Mouse (Mus musculus): Measurements from ENCODE around the gene Krtap9-3.
"Not testable (repeated sequence)": the region's sequence is repeated elsewhere in the genome, so short reads cannot be mapped to it uniquely, and the experiment has no call there.

The Krtap9-3 gene

DNA sequence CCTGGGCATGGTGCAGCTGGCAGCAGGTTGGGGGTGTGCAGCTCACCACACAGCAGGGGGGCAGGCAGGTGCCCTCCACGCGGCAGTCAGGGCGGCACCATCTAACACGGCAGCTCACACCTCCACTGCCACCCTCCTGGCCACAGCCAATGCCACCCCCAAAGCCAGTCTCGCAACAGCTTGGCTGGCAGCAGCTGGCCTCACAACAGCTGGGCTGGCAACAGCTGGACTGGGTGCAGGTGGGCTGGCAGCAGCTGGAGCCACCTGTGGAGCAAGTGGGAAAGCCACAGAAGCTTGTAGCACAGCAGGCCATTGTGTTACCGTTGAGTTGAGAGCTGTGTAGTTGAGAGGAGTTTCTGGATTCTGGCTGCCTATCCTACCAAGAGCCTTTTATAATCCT is at the start of gene Krtap9-3:
Krtap9-3 (minus strand) TSS at position 364 of the 400 bp plus-strand sequence.
- POLR2A ChIA-PET: not testable (repeated sequence)
- CTCF ChIA-PET: interaction anchor here in 2 of 4 experiments (0.5 to 0.8 kb wide), 2 partner anchors 23 to 24 kb away, joined by 3 to 5 read pairs; no protein-coding TSS in a partner anchor

DNA sequence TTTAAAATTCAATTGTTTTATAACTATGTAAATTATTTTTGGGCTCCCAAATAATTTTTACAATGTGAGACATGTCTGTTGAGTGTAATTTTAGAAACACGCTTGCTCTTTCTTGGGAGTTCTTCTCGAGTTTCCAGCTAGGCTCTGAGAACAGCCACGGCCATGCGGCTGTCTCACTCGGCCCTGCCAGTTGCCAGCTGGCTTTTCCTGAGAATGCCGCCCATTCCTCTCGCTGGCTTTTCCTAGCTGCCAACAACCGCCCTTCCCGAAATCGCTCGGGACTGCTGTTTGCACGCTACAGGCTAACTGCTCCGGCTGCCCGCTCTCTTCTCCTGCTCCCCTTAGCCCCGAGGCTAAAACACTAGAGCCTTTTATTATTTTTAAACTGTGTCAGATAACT is 48.5 kb upstream of the Krtap9-3 start:
- POLR2A ChIA-PET: no interaction called here
- CTCF ChIA-PET: interaction anchor here in 1 of 4 experiments (0.7 kb wide), 1 partner anchor 336 kb away, joined by 3 read pairs; no protein-coding TSS in a partner anchor

DNA sequence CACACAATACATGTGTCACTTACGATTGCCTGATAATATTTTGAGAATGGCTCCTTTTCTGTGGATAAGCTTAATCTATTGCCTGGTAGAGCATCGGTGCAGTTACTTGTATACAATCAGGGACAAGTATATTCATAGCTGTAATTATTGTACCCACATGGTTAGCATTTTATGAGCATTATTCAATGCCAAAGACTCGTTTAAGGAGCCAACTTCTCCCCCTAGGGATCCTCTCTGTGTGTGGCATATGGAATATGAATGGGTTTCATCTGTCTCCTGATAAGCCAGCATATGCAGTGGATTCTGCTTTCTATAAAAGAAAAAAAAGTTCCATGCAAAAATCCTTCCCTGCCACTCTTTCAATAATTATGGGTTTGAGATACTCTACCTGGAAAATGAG is 46.4 kb upstream of the Krtap9-3 start:
- ChIA-PET CTCF (no interaction called here), POLR2A (no interaction called here)

DNA sequence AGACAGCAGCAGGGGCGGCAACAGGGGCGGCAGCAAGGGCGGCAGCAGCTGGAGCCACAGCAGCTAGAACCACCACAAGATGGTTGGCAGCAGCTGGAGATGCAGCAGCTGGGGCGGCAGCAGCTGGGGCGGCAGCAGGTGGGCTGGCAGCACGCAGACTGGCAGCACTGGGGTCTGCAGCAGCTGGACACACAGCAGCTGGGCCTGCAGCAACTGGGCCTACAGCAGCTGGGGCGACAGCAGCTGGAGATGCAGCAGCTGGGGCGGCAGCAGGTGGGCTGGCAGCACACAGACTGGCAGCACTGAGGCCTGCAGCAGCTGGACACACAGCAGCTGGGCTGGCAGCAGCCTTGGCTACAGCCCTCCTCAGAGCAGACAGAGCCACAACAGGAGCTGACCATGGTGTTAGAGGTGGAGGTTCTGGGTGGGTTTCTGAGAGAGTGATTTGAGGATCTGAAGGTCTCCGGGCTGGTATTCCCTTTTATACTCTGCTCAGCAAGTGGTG is 45.8 kb upstream of the Krtap9-3 start, which contains the start of gene Krtap4-7:
Krtap4-7 (minus strand) TSS at position 455 of the 505 bp plus-strand sequence.
- POLR2A ChIA-PET: interaction anchor here in 1 of 4 experiments (0.6 kb wide), 1 partner anchor 14 kb away, joined by 3 read pairs; no protein-coding TSS in a partner anchor
- CTCF ChIA-PET: not testable (repeated sequence)

DNA sequence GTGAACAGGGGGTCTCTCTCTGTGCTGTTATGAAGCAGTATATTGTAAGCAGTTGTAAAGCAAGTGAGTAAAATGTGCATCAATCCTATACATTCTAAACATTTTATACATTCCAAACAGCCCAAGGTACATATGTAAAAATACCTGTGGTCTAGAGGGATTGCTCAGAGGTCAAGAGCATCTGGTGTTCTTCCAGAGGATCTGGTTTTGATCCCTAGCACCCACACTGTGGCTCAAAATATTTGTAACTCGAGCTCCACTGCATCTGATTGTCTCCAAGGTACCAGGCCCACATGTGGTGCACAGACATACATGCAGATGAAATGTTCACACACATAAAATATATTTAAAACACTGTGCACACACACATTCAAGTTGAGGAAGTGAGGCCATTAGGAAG is 43.0 kb upstream of the Krtap9-3 start:
- ChIA-PET CTCF (no interaction called here), POLR2A (no interaction called here)

DNA sequence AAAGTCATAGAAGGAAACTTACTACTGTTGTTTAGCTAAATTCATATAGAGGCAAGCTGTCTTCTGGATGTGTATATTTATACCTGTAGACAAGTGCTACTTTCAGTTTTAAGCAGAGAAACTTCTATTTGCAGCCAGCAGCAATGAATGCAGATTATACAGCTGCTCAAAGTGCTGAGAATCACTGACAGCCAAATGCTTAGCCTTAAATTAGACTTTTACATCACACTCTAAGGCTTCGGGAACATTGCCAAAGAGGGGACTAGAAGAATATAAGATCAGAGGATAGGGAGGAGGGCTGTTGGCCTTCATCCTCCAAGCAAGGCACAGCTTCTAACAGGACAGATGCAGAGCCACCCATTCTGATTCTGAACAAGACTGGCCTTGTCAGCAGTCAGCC is 39.2 kb upstream of the Krtap9-3 start:
- ChIA-PET POLR2A (no interaction called here), CTCF (no interaction called here)

DNA sequence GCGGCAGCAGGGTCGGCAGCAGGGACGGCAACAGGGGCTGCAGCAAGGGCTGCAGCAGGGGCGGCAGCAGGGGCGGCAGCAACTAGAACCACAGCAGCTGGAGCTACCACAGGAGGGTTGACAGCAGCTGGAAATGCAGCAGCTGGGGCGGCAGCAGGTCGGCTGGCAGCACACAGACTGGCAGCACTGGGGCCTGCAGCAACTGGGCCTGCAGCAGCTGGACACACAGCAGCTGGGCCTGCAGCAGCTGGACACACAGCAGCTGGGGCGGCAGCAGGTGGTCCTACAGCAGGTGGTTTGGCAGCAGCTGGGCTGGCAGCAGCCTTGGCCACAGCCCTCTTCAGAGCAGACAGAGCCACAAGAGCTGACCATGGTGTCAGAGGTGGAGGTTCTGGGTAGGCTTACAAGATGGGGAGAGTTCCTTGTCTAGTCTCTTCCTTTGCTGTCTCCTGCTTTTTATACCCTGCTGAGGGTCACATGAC is 36.8 kb upstream of the Krtap9-3 start, which contains the start of gene Krtap4-2:
Krtap4-2 (minus strand) TSS at position 432 of the 482 bp plus-strand sequence.
- POLR2A ChIA-PET: no interaction called here
- CTCF ChIA-PET: no interaction called here

DNA sequence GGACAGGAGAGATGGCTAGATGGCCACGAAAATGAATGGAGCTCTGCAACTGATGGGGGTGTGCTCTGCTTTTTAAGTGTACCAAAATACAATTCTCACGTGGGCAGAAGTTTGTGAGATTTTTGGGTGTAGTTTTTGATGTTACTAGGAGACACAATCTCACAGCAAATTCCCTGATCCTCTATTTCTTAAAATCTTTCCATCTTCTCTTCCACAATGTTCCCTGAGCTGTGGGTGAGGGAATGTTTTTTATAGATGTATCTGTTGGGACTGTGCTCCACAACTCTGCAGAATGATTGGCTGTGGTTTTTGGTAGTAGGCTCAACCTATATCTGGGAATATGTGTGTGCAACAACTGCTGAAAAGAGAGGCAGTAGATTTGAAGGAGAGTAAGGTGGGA is 35.4 kb upstream of the Krtap9-3 start:
- ChIA-PET POLR2A (interaction anchor here in 1 of 4 experiments (0.6 kb wide), 1 partner anchor 40 kb away, joined by 14 read pairs; no protein-coding TSS in a partner anchor), CTCF (no interaction called here)

DNA sequence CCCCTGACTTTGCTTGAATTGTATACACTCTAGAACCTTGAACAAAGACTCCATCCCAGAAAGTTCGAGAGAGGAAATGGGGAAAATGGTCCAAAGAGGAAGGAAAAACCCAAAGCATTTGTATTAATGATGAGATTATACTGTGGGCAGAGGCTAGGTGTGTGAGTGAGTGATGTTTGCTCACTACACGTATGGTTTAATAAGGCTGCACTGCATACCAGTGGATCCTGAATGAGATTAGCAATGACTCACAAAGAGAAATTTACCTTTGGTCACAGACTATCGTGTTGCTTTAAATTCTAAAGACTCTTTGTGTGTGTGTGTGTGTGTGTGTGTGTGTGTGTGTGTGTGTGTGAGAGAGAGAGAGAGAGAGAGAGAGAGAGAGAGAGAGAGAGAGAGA is 33.0 kb upstream of the Krtap9-3 start:
- ChIA-PET POLR2A (no interaction called here), CTCF (no interaction called here)

DNA sequence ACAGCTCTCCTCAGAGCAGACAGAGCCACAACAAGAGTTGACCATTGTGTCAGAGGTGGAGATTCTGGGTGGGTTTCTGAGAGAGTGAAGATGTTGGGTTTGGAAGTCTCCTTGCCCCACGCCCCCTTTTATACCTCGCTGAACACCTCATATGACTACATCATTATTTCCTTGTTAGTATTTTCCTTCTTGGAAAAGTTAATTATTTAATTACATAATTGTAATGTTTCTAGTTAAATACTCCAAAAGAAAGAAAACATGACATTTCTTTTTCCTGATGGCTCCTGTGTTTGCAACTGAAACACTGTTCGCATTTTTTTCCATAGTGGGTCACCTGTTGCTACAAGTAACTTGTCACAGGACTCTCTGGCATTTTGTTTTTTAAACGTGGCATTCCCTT is 30.2 kb upstream of the Krtap9-3 start, which contains the start of gene Krtap4-1:
Krtap4-1 (minus strand) TSS at position 101 of the 400 bp plus-strand sequence.
- ChIA-PET CTCF (no interaction called here), POLR2A (no interaction called here)

DNA sequence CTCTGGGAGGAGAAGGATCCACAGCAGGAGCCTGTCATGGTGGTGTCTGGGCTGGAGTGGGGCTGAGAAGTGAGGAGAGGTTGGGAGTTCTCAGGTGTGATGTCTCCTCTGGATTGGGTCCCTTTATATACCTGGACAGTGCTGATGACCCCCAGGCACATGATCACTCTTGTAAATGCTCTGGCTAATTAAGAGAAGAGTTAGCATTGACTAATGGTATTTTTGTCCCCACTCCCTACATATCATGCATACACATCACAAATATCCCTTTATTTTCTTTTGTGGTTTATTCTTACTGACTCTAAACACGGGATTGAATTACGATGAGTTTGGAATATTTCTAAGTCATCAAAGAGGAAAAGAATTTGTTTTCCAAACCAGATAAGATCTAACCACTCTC is 22.4 kb upstream of the Krtap9-3 start, which contains the start of gene Gm11562:
Gm11562 (minus strand) TSS at position 101 of the 400 bp plus-strand sequence.
- ChIA-PET POLR2A (no interaction called here), CTCF (no interaction called here)

DNA sequence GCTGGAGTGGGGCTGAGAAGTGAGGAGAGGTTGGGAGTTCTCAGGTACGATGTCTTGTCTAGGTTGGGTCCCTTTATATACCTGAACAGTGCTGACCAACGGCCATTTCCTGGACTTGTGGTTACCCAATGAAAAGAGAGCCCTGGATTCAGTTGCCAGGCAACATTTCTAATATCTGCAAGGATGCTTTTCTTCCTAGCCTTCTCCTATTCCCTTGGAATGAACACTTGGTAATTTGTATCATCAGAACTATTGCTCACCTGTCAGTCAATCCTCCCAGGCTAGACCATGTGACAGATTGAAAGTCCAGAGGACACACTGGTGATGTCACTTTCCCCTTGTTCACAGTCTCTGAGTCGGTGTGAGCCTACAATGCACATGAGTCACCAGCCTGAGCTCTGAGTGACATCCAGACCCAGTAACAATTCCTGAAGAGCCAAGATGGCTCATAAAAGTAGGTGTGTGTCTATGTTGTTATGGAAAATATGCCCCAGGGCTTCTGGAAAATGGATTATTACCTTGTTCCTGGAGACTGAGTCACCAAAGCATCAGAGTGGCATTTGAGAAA is 17.0 kb upstream of the Krtap9-3 start, which contains the start of gene Krtap2-4:
Krtap2-4 (minus strand) TSS at position 51 of the 568 bp plus-strand sequence.
- ChIA-PET POLR2A (no interaction called here), CTCF (no interaction called here)

DNA sequence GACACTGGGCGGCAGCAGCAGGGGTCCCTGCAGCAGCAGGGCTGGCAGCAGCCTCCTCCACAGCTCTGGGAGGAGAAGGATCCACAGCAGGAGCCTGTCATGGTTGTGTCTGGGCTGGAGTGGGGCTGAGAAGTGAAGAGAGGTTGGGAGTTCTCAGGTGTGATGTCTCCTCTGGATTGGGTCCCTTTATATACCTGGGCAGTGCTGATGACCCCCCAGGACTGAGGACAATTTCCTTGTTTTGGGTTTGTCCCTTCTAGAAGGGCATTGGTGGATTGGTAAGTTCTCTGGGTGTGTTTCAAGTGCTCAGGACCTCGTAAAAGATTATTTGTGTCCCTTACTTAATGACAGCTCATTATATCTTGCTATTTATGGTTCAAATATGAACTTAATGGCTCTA is 12.2 kb upstream of the Krtap9-3 start, which contains the start of gene Gm11937:
Gm11937 (minus strand) TSS at position 101 of the 400 bp plus-strand sequence.
- CTCF ChIA-PET, POLR2A ChIA-PET: not testable (repeated sequence)

DNA sequence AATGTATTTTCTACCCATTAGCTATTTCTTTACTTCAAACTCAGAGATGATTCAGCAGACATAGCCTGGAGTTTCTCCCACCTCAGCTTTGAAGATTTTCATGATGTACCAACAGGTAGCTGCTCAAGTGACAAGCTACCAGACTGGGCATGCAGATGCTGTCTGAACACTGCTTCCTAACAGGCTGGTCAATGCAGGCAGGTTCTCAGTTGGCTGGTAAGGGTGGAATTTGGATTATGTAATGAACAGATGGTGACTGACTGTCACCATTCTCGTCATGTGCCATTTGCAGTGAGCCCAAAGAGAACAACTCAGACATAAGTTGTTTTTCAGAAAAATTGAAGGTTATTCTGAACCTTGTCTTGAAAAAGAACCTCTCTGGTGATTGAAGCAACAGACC is 11.2 kb upstream of the Krtap9-3 start:
- POLR2A ChIA-PET: no interaction called here
- CTCF ChIA-PET: no interaction called here

DNA sequence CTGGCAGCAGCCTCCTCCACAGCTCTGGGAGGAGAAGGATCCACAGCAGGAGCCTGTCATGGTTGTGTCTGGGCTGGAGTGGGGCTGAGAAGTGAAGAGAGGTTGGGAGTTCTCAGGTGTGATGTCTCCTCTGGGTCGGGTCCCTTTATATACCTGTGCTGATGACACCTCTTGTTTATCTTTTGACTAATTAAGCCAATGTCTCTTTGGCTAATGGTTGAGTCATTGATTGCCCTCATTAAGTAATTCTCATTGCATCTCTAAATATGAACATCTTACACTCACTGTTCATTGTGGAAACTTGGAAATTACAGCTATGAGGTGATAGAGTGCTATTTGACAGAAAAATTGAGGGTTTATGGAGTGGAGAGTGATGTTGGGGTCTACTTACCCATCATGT is 5.3 kb upstream of the Krtap9-3 start, which contains the start of gene Gm11938:
Gm11938 (minus strand) TSS at position 101 of the 400 bp plus-strand sequence.
- POLR2A ChIA-PET: not testable (repeated sequence)
- CTCF ChIA-PET: interaction anchor here in 1 of 4 experiments (1.1 kb wide), 1 partner anchor 29 kb away, joined by 3 read pairs; no protein-coding TSS in a partner anchor

DNA sequence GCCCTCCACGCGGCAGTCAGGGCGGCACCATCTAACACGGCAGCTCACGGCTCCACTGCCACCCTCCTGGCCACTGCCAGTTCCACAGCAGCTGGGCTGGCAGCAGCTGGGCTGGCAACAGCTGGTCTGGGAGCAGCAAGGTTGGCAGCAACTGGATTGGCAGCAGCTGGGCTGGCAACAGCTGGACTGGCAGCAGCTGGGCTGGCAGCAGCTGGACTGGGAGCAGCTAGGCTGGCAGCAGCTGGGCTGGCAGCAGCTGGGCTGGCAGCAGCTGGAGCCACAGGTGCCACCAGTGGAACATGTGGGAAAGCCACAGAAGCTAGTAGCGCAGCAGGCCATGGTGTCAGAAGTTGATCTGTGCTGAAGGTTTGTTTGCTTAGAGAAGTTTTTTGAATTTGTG is 6.9 kb downstream of the Krtap9-3 start, which contains the start of gene Krtap1-3:
Krtap1-3 (minus strand) TSS at position 359 of the 400 bp plus-strand sequence.
- POLR2A ChIA-PET: no interaction called here
- CTCF ChIA-PET: interaction anchor here in 2 of 4 experiments (0.5 to 2.1 kb wide), 2 partner anchors 17 kb away, joined by 7 to 9 read pairs; no protein-coding TSS in a partner anchor

DNA sequence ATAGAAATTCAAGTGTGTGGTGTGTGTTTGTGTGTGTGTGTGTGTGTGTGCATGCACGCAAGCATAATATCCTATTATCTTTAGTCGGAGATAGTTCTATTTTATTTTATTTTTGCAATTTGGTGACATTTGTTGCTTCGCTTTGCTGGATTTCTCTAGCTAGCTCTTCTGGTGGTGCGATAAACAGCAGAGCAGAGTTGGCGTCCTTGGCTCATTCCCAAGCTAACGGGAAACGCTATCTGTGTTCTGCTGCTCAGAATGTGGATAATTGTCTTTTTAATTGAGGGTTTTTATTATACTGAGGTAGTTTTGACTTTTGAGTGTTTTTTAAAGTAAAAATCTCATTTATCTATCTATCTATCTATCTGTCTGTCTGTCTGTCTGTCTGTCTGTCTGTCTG is 12.8 kb downstream of the Krtap9-3 start:
- CTCF ChIA-PET: interaction anchor here in 2 of 4 experiments (0.6 to 0.7 kb wide), 2 partner anchors 11 to 435 kb away, joined by 3 read pairs; no protein-coding TSS in a partner anchor
- POLR2A ChIA-PET: no interaction called here

DNA sequence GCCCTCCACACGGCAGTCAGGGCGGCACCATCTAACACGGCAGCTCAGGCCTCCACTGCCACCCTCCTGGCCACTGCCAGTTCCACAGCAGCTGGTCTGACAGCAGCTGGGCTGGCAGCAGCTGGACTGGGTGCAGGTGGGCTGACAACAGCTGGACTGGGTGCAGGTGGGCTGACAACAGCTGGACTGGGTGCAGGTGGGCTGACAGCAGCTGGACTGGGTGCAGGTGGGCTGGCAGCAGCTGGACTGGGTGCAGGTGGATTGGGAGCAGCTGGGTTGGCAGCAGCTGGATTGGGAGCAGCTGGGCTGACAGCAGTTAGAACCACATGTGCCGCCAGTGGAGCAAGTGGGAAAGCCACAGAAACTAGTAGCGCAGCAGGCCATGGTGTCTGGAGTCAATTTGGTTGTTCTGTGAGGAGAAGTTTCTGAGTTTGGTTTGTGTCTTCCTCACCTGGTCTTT is 14.6 kb downstream of the Krtap9-3 start, which contains the start of gene Krtap1-4:
Krtap1-4 (minus strand) TSS at position 410 of the 460 bp plus-strand sequence.
- ChIA-PET POLR2A (no interaction called here), CTCF (interaction anchor here in 1 of 4 experiments (1.4 kb wide), 1 partner anchor 10 kb away, joined by 3 read pairs; no protein-coding TSS in a partner anchor)

DNA sequence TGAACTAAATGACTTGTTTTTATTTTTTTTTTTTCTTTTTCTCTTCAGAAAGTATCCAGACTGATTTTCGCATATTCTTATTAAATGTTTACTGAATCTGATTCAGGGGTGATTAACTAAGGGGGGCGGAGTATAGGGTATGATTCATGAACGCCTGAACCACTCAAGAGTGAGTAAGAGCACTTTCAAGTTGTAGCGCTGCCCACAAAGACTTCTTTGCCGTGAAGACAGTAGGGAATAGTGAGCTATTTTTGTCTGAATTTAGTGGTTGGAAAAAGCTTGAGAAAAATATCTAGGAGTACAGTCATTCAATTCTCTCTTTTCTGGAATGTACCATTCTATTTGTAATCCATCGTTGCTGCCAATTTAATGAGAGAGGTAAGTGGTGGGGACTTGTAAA is 16.3 kb downstream of the Krtap9-3 start:
- ChIA-PET POLR2A (no interaction called here), CTCF (no interaction called here)

DNA sequence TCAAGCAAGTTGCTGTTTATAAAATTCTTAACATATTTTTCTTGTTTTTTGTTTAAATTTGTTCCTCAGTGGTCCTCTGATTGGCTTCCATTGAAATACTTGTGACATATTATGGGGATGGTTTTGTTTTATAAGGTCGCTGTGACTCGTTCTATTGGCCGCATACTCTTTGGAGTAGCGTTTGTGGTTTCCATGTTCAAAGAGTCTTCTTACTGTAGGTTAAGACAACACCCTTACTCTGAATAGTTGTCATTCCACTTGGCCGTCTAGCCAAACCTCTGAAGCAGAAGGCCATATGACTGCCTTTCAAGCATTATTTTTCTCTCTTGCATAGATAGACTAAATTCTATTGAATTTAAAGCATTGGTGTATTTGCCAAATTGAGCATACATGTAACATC is 16.9 kb downstream of the Krtap9-3 start:
- ChIA-PET POLR2A (no interaction called here), CTCF (no interaction called here)

DNA sequence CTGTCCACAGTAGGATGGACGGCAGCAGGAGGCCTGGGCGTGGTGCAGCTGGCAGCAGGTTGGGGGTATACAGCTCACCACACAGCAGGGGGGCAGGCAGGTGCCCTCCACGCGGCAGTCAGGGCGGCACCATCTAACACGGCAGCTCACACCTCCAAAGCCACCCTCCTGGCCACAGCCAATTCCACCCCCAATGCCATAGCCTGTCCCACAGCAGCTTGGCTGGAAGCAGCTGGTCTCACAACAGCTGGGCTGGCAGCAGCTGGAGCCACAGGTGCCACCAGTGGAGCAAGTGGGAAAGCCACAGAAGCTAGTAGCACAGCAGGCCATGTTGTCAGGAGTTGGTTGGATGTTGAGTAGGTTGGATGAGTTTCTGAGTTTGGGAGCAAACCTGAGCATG is 17.3 kb downstream of the Krtap9-3 start, which contains the start of gene Krtap1-5:
Krtap1-5 (minus strand) TSS at position 381 of the 400 bp plus-strand sequence.
- ChIA-PET POLR2A (no interaction called here), CTCF (no interaction called here)

All from embryonic stem cell, embryonic (primary cell).